Mouse (Mus musculus): ENCODE data around the gene Rgs3. TPM values are rescaled to one million over a fixed set of nuclear protein-coding genes. Genes with fewer than 3 reads are reported as not detected.
A peak's percentile ranks its signal among the peaks of the same experiment; 100 is the strongest.

Gene Rgs3
- polyA plus RNA-seq, 1 experiment from 2014 or later, result 59.4 TPM

DNA sequence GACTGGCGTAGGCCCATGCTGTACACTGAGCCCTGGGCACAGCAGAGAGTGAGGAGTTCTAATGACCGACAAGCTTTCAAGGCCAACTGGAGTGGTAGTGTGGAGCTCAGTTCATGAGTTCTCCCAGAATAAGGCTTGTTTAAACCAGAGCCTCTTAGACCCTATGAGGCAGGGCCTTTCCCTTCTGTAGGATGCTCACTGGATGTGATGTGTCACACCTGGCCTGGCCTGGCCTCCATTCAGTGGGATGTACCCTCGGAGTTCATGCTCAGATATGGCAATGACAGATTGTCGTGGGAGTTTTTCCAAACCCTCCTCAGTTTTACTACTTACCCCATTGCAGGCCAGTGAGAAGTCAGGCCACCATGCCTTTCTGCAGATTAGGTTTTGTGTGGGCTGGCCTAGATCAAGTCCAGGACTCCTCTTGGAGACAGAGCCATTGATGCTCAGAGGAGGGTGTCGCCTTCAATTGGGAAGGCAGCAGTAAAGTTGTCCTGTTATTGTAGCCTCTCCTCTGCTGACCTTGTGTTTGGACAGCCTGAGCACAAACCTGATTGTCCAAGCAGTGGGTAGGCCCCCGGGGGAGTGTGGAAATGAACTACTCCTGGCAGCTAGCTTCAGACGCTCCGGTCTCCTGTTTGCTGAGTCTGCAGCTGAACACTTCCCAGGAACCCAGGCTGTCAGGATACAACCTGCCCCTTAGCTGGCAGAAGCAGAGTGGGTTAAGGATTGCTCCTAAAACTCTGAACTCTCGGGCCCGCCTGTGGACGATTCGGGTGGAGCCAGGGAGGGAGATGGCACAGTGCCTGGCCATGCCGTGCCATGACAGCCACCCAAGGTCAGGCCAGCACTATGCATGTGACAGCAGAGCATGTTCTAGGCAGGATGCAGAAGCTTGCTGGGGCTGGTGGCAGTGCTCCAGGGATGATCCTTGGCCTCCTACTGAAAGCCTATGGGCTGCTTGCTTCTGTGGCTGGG, 109.7 kb downstream of the Rgs3 start:
- no peak for ATAC-seq (ENCODE audit: insufficient number of reproducible peaks, low FRiP score, low TSS enrichment, low read depth)
- 71% methylated on average over 13 of the region's 13 CpGs for WGBS
- H3K9ac ChIP-seq, result no peak overlapping the region
- no peaks in the 10 kb centered on the region for H3K27me3 ChIP-seq
- H3K4me1 ChIP-seq, result peaks cover 16% of the 10 kb centered on the region
- no peaks in the 10 kb centered on the region for H3K36me3 ChIP-seq
- H3K27ac ChIP-seq, result no peak overlapping the region
- H3K9me3 ChIP-seq, result no peaks in the 10 kb centered on the region
- no peak overlapping the region for H3K4me3 ChIP-seq
- no peak overlapping the region for H3K4me2 ChIP-seq

DNA sequence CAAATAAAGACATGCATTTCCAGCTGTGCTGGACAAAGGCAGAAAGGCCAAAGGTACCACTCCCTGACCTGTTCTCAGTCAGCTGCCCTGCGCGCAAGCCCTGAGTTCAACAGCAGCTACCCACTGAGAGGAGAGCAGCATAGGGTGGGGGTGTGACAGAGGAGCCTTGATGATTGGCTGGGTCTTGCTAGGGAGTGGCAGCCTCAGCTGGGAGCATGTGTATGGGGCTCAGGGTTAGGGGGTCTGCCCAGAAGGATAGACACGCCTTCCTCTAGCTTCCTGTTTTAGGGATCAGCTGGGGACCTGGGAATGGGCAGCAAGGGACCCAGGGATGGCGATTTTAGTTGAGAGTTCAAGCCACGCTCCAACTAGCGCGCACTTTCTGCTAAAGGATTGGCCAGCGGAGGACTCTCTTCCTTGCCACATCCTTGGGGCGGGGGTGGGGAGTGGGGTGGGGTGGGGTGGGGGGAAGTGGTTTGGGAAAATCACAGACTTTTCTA, 113.9 kb downstream of the Rgs3 start:
- Histone ChIP-seq H3K36me3 (no peaks in the 10 kb centered on the region), H3K4me1 (peaks cover 47% of the 10 kb centered on the region), H3K4me3 (peak overlapping the region; percentile 53), H3K27me3 (no peaks in the 10 kb centered on the region), H3K4me2 (peak overlapping the region; percentile 79), H3K9ac (peak overlapping the region; percentile 40; the same call in 1 of the 2 replicates), H3K27ac (peak overlapping the region; percentile 75), H3K9me3 (no peaks in the 10 kb centered on the region)
- ATAC-seq (ENCODE audit: insufficient number of reproducible peaks, low FRiP score, low TSS enrichment, low read depth), result peak; percentile 74
- 6% methylated on average over 9 of the region's 9 CpGs for WGBS

DNA sequence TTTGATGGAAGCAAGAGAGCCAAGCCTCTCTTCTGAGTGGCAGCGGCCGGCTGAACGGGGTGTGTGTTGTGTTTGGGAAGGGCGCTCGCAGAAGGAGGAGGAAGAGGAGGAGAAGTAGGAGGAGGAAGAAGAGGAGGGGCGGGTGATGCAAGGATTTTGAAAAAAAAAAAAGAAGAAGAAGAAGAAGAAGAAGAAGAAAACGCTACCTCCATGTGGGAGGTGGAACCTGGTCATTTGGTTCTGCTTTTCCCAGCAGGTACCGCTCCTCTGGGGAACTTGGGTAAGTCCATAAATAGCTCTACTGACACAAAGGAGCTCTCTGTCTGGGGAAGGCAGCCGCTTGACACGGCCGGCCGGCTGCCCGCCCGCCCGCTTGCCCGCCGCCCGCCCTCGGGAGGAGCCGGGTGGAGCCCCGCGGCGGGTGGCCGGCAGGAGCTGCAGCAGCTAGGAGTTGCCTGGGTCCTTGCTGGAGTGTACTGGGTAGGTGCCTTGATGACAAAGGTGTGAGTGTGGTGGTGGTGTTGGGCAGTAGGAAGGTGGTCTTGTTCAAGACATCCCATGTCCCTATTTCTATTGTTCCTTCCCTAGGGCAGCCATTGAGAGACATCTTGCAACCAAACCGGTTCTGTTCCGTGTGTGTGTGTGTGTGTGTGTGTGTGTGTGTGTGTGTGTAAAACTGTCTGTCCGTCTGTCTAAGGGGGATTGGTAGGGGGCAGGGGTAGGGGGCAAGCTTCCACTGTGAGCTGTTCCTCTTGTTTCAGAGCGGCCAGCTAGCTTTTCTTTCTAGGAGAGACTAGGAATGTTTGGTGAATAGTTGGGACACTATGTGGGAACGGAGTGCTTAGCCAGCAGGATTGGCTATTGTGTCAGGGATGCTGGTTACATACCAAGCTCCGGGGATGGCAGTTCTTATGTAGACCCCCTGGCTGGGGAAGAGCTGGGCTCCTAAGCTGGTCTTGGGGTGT, 114.7 kb downstream of the Rgs3 start:
- ATAC-seq (ENCODE audit: insufficient number of reproducible peaks, low FRiP score, low TSS enrichment, low read depth), result peak; percentile 37
- Histone ChIP-seq H3K4me3 (peak overlapping the region; percentile 53), H3K9ac (peak overlapping the region; percentile 40), H3K27ac (peak overlapping the region; percentile 75), H3K36me3 (no peaks in the 10 kb centered on the region), H3K27me3 (no peaks in the 10 kb centered on the region), H3K4me2 (peak overlapping the region; percentile 79), H3K9me3 (no peaks in the 10 kb centered on the region), H3K4me1 (peaks cover 45% of the 10 kb centered on the region)
- 4% methylated on average over 28 of the region's 30 CpGs for WGBS

DNA sequence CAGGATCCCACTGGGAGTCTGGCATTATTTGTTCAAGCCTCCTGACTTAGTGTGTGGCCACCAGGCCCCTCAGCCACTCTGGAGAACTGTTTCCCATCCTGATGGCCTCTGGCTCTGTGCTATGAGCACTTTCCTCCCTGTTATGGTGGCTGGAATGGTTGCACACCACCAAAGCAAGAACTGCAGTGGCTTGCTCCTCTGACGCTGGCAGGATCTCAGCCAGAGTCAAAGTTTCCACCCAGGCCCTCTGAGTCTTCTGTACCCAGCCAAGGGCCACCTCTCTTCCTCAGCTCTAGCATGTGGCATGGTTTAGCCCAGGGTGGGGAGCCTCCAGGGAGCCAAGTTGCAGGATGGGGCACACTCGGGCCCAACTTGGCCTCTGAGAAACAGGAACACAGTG, 115.7 kb downstream of the Rgs3 start:
- Histone ChIP-seq H3K9ac (no peak overlapping the region), H3K9me3 (no peaks in the 10 kb centered on the region), H3K27me3 (no peaks in the 10 kb centered on the region), H3K4me1 (peaks cover 39% of the 10 kb centered on the region), H3K4me2 (peak overlapping the region; percentile 79), H3K27ac (peak overlapping the region; percentile 43; the same call in 1 of the 2 replicates), H3K4me3 (peak overlapping the region; percentile 53), H3K36me3 (no peaks in the 10 kb centered on the region)
- no peak for ATAC-seq (ENCODE audit: insufficient number of reproducible peaks, low FRiP score, low TSS enrichment, low read depth)
- whole genome bisulfite sequencing, result 56% methylated on average over 2 of the region's 2 CpGs

DNA sequence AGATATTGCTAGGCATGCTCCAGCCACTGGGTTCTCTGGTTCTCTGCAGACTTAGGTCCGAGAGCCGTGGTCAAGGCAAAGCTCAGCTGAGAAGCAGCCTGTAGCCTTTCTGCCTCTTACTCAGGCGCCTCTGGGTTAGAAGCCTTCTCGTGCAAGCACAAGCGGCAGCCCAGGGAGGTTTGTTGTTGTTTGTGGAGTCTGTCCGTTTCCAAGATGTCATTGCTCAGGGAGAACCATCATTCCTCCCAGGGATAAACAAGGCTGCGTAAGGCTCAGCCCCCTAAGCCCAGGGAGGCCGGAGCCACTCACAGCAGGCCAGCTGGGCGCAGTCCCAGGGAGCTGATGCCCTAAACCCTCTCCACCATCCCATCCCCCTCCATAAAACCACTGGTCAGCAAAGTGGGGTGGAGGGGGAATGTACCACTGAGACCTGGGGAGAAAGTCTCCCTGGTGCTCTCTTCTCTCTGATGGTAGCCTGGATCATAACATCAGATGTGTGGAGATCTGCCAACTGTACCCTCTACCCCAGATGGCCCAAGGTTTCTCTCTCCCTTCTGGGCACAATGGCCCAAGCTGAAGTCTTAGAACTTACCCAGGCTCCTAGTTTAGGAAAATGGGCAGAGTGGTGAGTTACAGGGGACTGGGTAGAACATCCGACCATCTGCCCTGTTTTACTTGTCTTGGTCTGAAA, 117.5 kb downstream of the Rgs3 start:
- H3K4me3 ChIP-seq, result no peak overlapping the region

DNA sequence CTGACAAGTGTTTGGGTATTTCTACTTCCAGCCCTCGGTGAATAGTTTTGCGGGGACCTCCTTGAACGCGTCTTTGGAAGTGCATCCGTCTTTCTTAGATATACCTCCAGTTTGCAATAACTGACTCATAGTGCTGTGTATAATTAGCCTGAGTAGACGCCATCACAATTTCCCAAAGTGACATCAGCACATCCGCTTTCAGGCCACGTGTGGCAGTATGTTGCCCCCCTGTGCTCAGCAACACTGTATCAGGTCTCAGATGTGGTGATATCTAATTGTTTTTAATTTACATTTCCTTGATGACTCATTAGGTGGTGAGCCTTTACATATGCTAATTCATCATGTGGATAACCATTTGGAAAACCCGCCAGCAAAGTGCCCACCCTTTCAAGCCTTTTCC, 119.5 kb downstream of the Rgs3 start:
- Histone ChIP-seq H3K9me3 (no peaks in the 10 kb centered on the region), H3K27me3 (no peaks in the 10 kb centered on the region), H3K4me2 (no peak overlapping the region), H3K9ac (no peak overlapping the region), H3K4me3 (no peak overlapping the region), H3K27ac (no peak overlapping the region), H3K4me1 (peaks cover 51% of the 10 kb centered on the region), H3K36me3 (peaks cover 10% of the 10 kb centered on the region; the same call in 1 of the 2 replicates)
- no peak for ATAC-seq (ENCODE audit: insufficient number of reproducible peaks, low FRiP score, low TSS enrichment, low read depth)
- 87% methylated on average over 9 of the region's 9 CpGs for WGBS

More for the DNA sequence above, 117.5 kb downstream of the Rgs3 start:
- Histone ChIP-seq H3K27ac (no peak overlapping the region), H3K36me3 (peaks cover 10% of the 10 kb centered on the region; the same call in 1 of the 2 replicates), H3K4me1 (peaks cover 45% of the 10 kb centered on the region), H3K9me3 (no peaks in the 10 kb centered on the region), H3K27me3 (no peaks in the 10 kb centered on the region), H3K4me2 (no peak overlapping the region), H3K9ac (no peak overlapping the region)
- no peak for ATAC-seq (ENCODE audit: insufficient number of reproducible peaks, low FRiP score, low TSS enrichment, low read depth)
- 57% methylated on average over 10 of the region's 10 CpGs for WGBS

DNA sequence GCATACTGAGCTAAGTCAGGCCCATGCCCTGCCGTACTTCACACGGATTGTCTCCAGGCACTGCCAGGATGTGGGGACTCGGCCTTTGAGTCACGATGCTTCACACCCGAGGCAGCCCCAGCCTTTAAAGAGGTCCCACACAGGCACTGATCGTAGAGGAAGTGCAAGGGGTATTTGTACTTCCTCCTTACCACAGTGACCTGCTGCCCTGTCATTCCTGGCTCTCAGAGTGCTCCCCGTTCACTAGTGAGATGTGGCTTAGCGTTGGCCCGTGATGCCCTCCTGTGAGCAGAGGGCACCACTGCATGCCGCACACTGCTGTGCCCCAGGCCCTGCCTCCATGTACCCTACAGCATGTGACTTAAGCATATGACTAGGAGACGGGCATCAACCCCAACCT, 121.8 kb downstream of the Rgs3 start:
- no peaks in the 10 kb centered on the region for H3K27me3 ChIP-seq
- no peak for ATAC-seq (ENCODE audit: insufficient number of reproducible peaks, low FRiP score, low TSS enrichment, low read depth)
- no peaks in the 10 kb centered on the region for H3K9me3 ChIP-seq
- H3K27ac ChIP-seq, result no peak overlapping the region
- peaks cover 54% of the 10 kb centered on the region for H3K4me1 ChIP-seq
- H3K36me3 ChIP-seq, result peaks cover 10% of the 10 kb centered on the region; the same call in 1 of the 2 replicates
- H3K4me3 ChIP-seq, result no peak overlapping the region
- no peak overlapping the region for H3K4me2 ChIP-seq
- H3K9ac ChIP-seq, result no peak overlapping the region
- WGBS, result 74% methylated on average over 11 of the region's 11 CpGs

DNA sequence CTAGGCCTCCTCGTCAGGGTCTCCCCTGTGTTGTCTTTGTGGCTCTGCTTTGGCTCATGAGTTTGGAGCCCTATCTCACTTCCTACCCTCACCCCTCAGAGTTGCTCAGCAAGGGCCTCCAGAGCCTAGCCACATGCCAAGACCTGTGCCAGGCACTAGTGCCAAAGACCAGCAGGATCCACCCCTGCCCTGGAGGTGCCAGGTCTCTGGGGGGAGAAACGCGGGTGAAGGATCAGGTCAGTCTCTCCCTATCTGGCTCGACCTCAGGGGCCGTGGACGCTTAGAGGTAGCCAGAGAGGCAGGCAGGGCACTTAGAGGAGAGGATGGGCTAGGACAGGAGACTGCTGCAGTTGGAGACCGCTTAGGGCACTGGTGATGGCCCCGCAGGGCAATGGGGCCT, 122.7 kb downstream of the Rgs3 start:
- H3K27ac ChIP-seq, result no peak overlapping the region
- H3K9ac ChIP-seq, result no peak overlapping the region
- 89% methylated on average over 8 of the region's 8 CpGs for WGBS
- no peak overlapping the region for H3K4me2 ChIP-seq
- no peaks in the 10 kb centered on the region for H3K9me3 ChIP-seq
- no peak overlapping the region for H3K4me3 ChIP-seq
- no peaks in the 10 kb centered on the region for H3K27me3 ChIP-seq
- no peak for ATAC-seq (ENCODE audit: insufficient number of reproducible peaks, low FRiP score, low TSS enrichment, low read depth)
- H3K36me3 ChIP-seq, result peaks cover 10% of the 10 kb centered on the region; the same call in 1 of the 2 replicates
- H3K4me1 ChIP-seq, result peaks cover 50% of the 10 kb centered on the region

DNA sequence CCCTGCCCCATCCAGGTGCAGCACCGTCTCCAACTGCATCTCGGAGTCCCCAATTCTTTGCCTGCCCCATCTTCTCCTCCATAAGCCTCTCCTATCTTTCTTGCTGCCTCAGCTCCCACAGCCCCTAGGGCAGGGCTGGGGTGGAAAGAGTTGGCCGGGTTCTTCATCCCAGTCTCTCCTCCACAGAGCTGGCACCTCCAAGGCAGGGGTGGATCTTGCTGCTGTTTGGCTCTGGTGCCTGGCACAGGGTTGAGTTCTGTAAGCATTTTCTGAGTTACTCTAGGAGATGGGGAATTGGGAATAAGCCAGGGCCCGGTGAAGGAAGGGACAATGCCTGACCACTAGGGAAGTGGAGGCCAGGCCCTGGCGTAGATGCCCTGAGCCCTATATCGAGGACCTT, 123.5 kb downstream of the Rgs3 start:
- Histone ChIP-seq H3K4me3 (no peak overlapping the region), H3K4me1 (peaks cover 48% of the 10 kb centered on the region), H3K36me3 (peaks cover 10% of the 10 kb centered on the region; the same call in 1 of the 2 replicates), H3K9me3 (no peaks in the 10 kb centered on the region), H3K27ac (no peak overlapping the region), H3K4me2 (no peak overlapping the region), H3K9ac (no peak overlapping the region), H3K27me3 (no peaks in the 10 kb centered on the region)
- whole genome bisulfite sequencing, result 87% methylated on average over 6 of the region's 6 CpGs
- no peak for ATAC-seq (ENCODE audit: insufficient number of reproducible peaks, low FRiP score, low TSS enrichment, low read depth)

DNA sequence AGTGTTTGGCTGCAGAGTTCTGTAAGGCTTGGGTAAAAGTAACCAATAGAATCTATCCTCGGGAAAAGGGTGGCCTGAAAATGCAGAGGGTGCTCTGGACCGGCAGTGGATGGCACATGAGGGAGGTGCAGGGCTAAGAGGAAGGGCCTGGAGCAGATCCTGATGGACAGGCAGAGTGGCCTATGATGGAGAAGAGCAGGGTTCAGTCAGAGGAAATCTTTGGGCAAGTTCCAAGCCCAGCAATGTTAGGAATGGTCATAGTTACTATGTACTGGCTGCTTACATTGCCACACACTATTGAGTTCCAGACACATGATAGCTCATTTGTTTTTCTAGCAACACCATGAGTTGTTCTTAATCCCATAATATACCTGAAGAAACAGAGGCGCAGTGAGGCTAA, 124.7 kb downstream of the Rgs3 start:
- ATAC-seq (ENCODE audit: insufficient number of reproducible peaks, low FRiP score, low TSS enrichment, low read depth), result no peak
- peaks cover 53% of the 10 kb centered on the region for H3K4me1 ChIP-seq
- no peak overlapping the region for H3K4me2 ChIP-seq
- WGBS, result 84% methylated on average over 3 of the region's 3 CpGs
- no peak overlapping the region for H3K27ac ChIP-seq
- H3K4me3 ChIP-seq, result no peak overlapping the region
- H3K27me3 ChIP-seq, result no peaks in the 10 kb centered on the region
- no peak overlapping the region for H3K9ac ChIP-seq
- no peaks in the 10 kb centered on the region for H3K9me3 ChIP-seq
- peaks cover 10% of the 10 kb centered on the region; the same call in 1 of the 2 replicates for H3K36me3 ChIP-seq

DNA sequence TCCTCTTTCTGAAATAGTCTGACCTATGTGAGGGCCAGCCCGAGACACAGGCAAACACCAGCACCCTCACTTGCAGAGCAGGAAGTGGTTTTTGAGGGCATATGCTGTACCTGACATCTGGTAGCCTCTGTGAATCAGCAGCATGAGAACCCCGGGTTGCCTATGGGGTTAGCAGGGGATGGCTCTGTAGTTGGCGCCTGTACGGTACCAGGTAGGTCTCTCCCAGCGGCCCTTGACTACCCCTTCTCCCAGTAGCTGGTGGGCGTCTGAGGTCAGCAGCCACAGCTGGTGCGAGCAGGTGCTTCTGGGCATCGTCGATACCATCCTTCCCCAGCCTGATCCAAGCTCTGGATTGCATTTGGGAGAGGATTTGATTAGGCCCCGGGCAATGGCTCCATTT, 125.6 kb downstream of the Rgs3 start:
- H3K4me2 ChIP-seq, result no peak overlapping the region
- H3K4me1 ChIP-seq, result peaks cover 53% of the 10 kb centered on the region
- no peak overlapping the region for H3K4me3 ChIP-seq
- ATAC-seq (ENCODE audit: insufficient number of reproducible peaks, low FRiP score, low TSS enrichment, low read depth), result no peak
- H3K9ac ChIP-seq, result no peak overlapping the region
- H3K27ac ChIP-seq, result no peak overlapping the region
- peaks cover 10% of the 10 kb centered on the region; the same call in 1 of the 2 replicates for H3K36me3 ChIP-seq
- H3K27me3 ChIP-seq, result no peaks in the 10 kb centered on the region
- WGBS, result 58% methylated on average over 10 of the region's 10 CpGs
- no peaks in the 10 kb centered on the region for H3K9me3 ChIP-seq

Data from limb, embryonic 15.5 days (tissue).